Mouse (Mus musculus): ENCODE results near the gene Set.

DNA sequence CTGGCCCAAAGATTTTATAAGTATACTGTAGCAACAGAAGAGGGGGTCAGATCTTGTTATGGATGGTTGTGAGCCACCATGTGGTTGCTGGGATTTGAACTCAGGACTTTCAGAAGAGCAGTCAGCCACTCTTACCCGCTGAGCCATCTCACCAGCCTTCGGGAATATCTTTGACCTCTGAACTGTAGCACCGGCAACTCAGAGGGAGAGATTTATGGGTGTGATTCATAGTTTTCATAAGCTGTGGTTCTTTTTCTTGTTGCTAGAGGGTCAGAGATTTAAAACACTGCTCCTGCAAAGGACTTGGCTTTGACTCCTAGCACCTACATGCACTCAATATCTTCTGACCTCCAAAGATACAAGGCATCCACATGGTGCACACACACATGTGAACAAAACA lies 18.4 kb downstream of the Set start:
- TF ChIP-seq CTCF (IDR thresholded peaks at IDR 0.05; ENCODE audit: low read depth, low read length) (no peak), GATA1 (IDR thresholded peaks at IDR 0.05; ENCODE audit: borderline replicate concordance, low read length) (no peak)
